Mouse (Mus musculus) adrenal gland, postnatal 4 days (tissue): ENCODE data around the gene Psmb11. TPM values are rescaled to one million over a fixed set of nuclear protein-coding genes. Genes with fewer than 3 reads are reported as not detected.
"Not testable (repeated sequence)": the region's sequence is repeated elsewhere in the genome, so short reads cannot be mapped to it uniquely, and the experiment has no call there.

Source experiments
- DNase-seq, 2 experiments: peaks; one replicate each; pipeline ENCODE4 v3.0.0; 2021 to 2022; ENCODE audit warnings: low spot score in 2 of 2, mixed read lengths in 2 of 2
- total RNA-seq, 2 experiments: library from RNA; stranded (reverse); gene quantifications; 2 replicates each; pipeline ENCODE4 v1.2.3; 2021

Psmb11 gene
- total RNA-seq, 2 experiments from 2014 or later: not detected

DNA sequence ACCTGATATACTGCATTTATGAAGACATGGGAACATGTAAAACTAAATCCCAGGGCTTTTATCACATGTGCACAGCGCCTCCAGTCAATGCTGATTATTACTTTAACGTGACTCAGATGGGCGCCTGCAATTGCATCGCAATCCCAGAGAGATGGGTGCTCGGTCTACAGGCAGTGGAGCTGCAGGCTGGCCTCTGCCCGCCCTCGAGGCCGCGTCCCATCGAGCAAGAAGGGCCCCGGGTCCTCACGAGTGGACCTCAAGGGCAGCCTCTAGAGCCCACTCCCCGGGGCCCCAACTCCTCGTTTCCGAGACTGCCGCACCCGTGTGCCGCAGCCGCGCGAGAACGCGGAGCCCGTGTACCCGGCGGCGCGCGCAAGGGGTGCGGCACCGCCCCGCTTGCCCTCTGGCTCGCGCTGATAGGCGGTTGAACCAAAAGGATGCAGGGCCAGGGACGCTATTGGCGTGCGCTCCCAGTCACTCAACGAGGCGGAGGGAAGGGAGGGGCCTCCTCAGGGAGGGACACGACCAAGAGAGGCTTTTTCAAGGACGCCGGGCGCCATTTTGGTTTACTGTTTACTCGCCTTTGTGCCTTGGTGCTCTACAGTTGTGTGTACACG lies 18.1 kb upstream of the Psmb11 start:
- peak; percentile 87 to 89 for DNase-seq

DNA sequence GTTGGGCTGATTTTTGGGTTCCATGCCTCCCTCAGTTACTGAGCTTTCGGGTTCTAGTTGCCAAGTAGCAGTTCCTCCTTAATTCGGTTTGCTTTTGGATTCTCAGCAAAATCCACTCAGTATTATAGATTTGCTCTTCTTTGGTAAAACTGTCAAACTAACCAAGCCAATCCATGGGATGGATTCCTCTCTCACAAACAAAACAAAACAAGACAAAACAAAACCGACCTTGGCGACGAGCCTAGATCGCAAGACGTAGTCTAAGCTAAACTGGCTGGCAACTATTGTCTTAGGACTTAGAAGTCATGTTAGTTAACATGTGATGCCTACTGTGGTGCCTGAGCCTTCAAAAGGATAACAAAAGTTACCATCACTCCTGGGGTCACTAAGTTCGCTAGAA lies 17.5 kb upstream of the Psmb11 start:
- no peak for DNase-seq

DNA sequence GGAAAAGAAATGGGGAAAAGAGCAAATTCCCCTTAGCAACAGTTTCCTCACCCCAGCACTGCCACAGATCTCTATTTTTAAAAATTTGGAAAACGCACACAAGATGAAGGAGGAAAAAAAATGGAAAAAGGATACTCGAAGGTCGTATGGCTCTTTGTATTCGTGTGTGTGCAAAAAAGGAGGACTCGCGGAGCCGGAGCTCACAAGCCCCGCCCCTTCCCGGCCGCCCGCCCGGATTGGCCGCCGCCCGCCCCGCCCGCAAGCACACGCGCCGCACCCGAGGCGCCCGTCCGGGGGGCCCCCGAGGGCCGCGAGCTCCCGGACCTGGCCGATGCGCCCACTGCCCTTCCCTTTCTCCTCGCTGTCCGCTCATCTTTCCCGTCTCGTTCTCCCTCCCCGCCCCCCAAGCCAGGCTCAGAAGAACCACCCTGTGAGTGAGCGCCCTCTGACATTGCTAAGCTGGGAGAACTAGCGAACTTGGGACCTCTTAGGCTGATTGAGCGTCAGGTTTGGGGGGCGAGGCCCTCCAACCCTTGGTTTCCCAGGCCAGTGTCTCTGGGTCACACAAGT lies 15.4 kb upstream of the Psmb11 start, which contains the start of gene 4931414P19Rik:
Gene 4931414P19Rik, minus strand, starts transcription at position 242 of the 570 bp plus-strand sequence.
- peak; percentile 62 to 67 for DNase-seq

DNA sequence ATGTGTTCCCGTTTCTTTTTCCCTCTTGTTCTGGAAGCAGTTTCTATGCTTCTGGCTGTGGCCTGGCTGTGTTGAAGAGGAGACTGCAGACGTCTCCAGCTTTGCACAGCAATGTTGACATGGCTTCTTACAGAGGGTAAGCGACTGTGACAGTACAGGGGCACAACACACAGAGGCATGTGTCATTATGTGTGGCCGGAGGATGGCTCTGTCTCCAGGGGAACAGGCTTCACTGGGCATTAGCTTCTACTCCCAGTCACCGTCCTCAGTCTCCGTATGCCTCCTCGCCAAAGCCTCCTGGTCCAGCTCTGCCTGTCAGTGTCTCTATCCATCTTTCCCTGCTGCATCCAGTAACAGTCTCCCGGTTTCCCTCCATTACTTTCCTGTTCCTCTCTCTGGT lies 14.0 kb upstream of the Psmb11 start:
- no peak for DNase-seq

DNA sequence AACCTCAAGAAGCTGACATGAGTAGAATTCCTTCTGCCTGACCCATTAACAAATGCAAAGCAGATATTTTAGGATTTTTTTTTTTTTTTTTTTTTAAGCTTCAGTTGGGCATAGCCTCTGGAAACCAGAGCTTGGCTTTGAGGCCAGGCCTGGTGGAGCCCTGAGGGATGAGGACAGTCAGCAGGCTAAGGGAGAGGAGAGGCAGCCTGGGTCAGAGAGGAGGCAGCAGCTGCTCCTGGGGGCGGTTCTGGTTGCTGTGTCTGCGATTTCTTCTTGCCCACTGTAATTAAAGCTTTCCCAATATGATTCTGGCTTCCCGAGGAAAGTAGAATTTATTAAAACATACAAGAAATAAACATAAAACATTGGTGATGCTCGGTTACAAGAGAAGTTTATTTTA lies 12.0 kb upstream of the Psmb11 start:
- no peak for DNase-seq

DNA sequence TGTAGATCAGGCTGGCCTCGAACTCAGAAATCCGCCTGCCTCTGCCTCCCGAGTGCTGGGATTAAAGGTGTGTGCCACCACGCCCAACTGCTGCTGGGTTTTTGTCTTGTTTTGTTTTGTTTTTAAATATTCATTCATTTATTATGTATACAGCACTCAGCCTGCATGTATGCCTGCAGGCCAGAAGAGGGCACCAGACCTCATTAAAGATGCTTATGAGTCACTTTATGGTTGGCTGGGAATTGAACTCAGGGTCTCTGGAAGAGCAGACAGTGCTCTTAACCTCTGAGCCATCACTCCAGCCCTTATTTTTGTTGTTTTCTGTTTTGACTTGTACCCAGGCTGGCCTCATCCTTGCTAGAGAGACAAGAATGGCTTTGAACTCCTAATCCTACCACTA lies 11.3 kb upstream of the Psmb11 start:
- no peak for DNase-seq

DNA sequence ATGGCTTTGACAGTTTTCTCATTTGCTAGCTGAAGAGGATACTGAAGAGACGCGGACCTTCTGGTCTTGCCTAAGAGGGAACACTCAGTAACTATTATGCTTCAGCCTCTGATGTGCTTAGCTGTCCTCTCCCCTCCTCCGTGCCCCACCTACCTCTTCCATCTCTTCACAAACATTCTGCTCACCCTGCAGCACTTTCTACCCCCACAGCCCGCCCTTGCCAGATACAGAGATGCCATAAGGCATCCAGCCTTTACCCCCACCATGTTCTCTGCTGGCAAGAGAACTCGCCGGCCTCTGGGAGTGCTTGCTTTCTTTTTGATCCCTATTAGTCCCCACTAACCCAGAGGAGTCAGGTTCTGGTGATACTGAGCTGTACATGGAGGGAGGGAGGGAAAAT lies 10.6 kb upstream of the Psmb11 start:
- DNase-seq: no peak

DNA sequence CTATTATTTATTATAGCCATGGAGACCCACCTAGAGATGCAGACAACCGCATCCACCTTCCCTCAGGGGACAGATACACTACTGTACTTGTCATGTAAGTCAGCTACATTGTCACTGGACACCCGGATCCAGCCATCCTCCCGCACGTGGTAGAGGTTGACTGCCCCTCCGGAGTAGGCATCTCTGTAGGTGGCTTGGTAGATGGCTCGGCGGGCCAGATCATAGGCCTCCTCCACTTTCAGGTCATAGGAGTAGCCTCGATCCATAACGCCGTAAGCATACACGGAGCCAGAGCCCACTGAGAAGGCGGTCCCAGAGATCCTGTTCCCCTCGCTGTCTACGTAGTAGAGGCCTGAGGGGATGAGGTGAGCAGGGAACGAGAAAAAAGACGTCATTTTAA lies 7.1 kb upstream of the Psmb11 start:
- not testable (repeated sequence) for DNase-seq

DNA sequence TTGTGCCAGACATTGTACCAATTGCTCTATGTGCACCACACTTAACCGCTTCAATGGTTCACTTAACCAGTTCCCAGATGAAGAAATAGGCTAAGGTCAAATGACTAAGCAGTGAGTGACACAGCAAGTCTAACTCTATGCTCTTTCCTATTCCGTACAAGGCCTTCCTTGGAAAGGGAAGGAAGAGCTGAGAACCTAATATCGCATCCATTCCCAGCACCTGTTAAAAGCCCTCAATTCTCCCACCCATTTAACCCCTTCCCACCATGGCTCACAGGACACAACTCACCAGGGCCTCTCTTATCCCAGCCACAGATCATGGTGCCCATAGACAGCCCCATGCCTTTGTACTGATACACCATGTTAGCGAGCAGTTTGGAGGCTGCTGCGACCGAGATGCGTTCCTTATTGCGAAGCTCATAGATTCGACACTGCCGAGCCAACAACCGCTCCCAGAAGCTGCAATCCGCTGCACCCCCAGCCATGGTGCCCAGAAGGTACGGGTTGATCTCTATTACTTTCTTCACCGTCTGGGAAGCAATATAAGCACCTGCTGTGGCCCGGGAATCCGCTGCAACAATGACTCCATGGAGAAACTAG lies 4.9 kb upstream of the Psmb11 start:
- DNase-seq: no peak

DNA sequence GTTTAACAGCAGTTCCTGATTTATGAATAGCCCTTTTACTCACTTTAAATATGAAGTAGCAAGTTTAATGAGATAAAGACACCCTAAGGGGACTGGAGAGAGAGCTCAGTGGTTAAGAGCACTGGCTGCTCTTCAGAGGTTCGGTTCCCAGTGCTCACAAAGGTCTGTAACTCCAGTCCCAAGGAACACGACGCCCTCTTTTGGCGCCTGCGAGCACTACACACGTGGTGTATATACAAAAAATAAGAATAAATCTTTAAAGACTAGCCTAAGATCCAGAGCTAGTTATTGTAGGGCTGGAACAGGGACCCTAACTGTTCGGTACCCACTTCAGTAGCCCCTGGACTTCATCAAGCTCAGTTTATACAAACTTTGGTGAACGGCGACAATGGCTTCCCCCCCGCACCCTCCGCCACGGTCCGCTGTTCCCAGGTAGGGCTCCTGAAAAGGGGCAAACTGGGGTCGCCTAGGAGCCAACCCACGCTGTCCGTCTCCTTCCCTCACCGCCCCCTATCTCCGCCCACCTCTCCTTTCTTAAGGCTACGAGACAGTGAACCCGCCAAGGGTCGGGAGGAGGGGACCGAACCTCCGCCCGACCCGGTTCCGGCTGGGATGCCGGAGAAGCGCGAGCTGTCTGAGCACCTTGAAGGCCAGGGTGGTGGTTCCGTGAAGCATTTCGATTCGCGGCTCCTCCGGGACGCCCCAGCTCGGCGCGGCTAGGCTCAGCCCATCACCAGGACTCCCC lies 3.9 kb upstream of the Psmb11 start:
- DNase-seq: no peak

DNA sequence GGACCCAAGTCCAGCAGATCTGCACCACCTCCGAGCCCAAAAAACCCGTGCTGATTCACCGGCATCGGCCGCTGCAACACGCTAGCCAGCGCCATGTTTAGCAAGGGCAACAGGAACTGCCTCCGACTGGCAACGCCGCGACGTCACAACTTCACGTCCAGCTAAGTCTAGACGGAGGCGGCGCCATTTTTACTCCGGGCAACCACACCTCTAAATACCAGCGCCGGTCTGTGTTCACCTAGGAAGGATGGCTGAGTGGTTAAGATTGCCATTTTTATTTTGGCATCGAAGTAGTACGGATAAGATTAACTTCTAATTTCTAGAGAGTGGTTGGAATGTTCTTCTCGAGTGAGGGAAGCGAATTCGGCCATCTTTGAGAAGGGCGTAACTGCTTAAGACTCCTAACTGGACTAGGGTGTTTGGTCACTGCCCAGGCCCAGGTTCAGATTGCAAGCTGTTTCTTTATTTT lies 3.3 kb upstream of the Psmb11 start, which contains the start of gene Psmb5:
Gene Psmb5, minus strand, starts transcription at position 126 of the 469 bp plus-strand sequence.
- peak; percentile 59 to 79 for DNase-seq

DNA sequence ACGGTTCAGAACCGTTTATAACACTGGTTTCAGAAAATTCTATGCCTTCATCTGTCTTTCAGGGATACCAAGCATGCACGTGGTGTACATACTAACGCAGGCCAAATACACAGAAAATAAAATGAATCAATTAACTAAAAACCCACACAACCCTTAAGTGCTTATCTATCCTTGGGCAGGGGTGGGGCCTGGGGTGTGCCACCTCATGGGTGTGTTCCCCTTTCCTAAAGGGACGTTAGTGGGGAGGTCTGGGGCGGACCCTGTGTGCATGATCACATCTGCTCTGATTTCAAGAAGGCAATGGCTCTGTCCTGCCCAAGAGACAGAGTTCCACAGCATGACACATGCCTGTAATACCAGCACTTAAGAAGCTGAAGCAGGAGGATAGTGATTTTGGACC lies 2.1 kb downstream of the Psmb11 start:
- DNase-seq: no peak

DNA sequence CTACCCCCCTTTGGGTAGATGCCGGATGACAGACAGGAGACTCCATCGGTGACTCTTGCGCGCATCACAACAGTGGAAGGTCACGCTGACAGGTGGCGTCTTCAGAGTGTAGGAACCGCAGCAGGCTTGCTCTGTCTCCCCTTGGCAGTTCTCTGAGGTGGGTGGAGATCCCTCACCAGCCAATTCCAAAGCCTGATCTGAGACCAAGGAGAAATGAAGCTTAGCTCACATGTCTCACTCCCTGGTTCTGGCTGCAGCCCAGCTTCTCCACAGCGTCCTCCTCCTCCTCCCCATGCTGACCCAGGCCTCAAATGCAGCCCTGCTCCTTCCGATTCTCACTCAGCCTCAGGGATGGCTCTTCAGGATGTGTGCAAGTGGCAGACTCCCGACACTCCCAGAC lies 3.7 kb downstream of the Psmb11 start:
- no peak for DNase-seq

DNA sequence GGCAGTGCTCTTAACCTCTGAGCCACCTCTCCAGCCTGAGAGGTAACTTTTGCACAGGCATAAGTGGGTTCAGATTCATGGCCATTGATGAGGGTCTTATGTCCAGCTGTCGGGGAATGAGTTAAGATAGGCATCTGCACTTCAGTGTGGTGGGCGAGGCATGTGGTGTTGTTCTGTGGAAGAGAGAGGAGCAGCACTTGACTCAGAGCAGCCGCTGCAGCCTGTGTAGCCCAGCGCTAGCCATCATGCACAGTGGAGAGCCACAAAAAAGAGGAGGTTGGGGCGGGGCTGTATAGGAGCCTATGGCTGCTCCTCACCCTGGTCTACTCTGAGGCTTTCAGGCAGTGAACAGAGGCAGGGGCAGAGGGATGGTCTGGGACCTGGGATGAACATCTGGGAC lies 6.9 kb downstream of the Psmb11 start:
- DNase-seq: no peak

DNA sequence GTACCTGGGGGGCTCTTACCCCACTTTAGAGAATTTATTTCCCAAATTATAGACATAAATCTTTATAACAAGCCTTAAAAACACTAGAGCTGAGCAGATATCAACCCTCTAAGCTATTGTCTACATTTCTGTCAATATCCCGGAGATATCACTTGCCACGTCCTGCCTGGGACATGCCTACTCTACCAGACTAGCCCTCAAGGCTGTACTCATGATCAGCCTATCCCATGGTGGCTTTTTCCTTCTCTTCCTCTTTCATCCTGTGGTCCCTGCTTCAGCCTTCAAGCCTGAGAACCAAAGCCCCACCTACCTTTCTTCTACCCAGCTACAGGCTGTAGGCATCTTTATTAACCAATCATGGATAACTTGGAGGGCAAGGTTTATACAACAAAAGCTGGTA lies 8.6 kb downstream of the Psmb11 start:
- DNase-seq: no peak

DNA sequence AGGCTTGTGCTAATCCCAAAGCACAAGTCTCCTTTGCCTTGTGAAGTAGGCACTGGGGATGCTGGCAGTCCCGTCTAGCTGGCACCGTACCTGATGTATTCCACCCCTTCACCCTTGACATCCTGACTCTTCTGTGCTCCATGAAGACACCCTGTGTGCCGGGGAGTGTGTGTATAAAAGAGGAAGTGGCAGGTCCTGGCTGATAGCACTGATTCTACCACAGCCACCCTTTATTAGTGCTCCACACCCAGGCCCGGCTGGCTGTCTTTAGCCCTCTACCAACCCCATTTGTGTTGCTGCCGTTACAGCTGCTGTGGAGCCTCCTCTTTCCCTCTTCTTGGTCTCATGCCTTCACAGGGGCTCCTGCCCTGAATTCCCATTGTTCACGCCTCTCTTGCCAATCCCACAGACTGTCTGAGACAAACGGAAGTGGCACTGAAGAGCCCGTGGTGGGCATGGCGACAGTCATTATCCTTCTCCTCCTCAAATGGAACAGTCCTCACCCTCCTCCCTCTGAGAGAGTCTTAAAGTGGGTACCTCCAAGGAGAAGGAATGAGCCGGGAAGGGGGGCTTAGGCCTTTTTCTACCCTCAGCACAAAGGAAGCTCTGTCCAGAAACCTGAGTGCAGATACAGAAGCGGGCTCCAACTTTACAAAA lies 9.5 kb downstream of the Psmb11 start:
- no peak for DNase-seq

DNA sequence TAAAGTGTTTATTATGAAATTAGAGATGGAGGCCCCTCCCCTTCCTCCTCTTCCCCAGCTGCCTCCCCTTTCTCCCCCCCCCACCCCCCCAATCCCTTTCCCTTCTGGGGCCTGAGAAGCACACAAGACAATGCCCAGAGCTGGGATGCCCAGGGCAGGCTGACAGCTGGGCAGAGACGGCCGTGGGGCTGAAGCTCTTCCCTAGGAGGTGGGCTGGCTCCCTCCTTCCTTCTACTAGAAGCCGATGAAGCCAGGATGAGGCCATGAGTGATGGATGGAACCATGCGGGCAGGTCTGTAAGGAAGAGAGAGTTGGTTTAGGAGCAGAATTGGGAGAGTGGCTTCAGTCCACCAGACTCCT lies 10.0 kb downstream of the Psmb11 start:
- DNase-seq: no peak

DNA sequence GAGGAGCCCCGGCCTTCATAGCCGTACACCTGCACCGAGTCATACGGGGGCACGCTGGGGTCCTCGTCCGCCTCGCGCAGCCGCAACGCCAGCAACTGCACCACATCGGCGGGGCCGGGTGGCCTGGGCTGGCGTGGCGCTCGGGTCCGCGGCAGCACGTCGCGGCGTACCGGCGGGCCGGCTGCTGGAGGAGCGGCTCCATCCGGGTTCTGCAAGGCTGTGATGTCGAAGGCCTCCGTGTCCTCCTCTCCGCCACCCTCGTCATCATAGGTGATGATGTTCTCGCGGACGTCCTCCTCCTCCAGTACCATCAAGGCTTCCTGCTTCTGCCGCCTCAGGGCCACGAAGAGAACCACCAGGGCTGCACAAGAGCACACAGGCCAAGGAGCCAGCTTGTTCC lies 11.0 kb downstream of the Psmb11 start:
- no peak for DNase-seq

DNA sequence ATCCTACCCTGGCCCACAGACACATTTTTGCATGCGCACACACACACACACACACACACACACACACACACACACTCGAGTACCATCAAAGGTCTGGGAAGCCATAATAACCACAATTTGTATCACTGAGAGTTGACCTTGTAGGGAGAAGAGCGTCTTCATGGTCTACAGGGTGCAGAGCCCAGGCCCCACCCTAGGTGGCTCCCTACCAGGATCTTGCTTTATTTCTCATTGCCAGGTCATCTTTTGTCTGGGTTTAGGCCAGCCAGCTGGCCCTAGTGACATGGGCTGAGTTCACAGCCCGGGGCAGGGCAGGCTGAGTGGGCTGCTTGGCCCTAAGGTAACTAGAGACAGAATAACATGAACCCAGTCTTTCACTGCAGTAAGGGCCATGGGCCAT lies 12.9 kb downstream of the Psmb11 start:
- no peak for DNase-seq

DNA sequence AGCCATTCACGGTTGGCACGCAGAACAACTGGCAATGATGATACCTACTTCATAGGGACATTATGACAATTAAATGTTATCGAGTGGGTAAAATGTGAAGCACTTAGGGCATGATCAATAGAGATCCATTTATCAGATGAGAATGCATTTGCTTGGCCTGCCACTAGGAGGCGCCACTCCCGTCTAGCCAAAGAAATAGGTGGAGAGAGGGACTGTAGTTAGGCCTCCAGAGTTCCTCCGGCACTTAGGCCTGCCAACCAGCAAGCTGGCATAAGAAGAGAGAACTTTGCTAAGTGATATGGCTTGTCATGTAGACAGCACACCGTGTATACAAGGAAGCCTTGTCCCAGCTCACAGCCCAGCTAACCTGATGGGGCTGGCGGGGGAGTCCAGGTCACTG lies 15.7 kb downstream of the Psmb11 start:
- no peak for DNase-seq

DNA sequence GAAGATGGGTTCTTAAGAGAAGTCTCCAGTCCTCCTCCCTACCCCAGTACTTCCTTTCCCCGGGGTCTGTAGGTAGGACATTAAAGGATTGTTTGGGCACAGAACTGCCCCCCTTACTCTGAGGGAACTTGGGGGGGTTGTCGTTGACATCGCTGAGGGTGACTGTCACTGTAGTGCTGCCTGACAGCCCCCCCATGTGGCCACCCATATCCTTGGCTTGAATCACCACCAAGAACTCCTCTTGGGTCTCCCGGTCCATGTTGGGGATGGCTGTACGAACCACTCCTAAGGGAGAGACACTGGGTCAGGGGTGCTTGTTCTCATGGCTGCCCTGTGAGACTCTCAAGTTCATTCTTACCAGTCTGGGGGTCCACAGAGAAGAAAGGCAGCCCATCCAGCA lies 17.0 kb downstream of the Psmb11 start:
- DNase-seq: no peak

DNA sequence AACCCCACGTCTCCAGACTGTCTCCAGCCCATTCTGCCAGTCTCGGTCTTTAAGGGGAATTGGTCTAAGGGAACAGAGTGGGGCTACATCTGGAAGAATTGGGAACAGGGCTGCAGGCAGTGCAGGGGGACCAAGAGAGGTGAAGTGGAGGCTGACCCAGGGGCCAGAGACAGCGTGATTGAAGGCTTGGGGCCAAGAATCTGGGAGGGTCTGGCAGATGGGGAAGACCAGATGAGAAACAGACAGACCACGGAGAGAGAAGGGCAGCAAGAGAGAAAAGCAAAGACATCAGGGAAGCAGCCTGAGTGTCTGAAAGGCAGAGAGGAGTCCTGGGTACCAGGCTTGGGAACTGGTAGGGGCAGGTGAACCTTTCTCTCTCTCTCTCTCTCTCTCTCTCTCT lies 18.9 kb downstream of the Psmb11 start:
- no peak for DNase-seq
